Mouse (Mus musculus) limb, embryonic 13.5 days (tissue): ENCODE results near the gene Camk1d. TPM values are rescaled to one million over a fixed set of nuclear protein-coding genes. Genes with fewer than 3 reads are reported as not detected.
"Not testable (repeated sequence)": the region's sequence is repeated elsewhere in the genome, so short reads cannot be mapped to it uniquely, and the experiment has no call there.

Experiments
- ATAC-seq: fragments of 200-750 bp; cut with Nextera tagmentation; 2 replicates; pipeline ENCODE4 v1.8.0; 2017; ENCODE audit warnings: low read depth, moderate number of reproducible peaks, moderate TSS enrichment; ENCODE audit not compliant: low FRiP score
- H3K27ac ChIP-seq: fragments of 300-500 bp; sonication (generic); 2 replicates; pipeline ENCODE4 v1.5.1; 2015; ENCODE audit warnings: inconsistent platforms, mild to moderate bottlenecking, moderate library complexity
- H3K27me3 ChIP-seq: fragments of 300-500 bp; sonication (generic); 2 replicates; pipeline ENCODE4 v1.6.1; 2015; ENCODE audit warnings: mild to moderate bottlenecking, inconsistent platforms
- H3K36me3 ChIP-seq: fragments of 300-500 bp; sonication (generic); 2 replicates; pipeline ENCODE4 v1.6.1; 2015; ENCODE audit warnings: inconsistent platforms, mild to moderate bottlenecking, moderate library complexity
- H3K4me1 ChIP-seq: fragments of 300-500 bp; sonication (generic); 2 replicates; pipeline ENCODE4 v1.6.1; 2015; ENCODE audit warnings: inconsistent platforms
- H3K4me2 ChIP-seq: fragments of 300-500 bp; sonication (generic); replicated peaks from 2 replicates; pipeline ENCODE4 v1.6.1; 2015; ENCODE audit warnings: inconsistent platforms, mild to moderate bottlenecking, moderate library complexity
- H3K4me3 ChIP-seq: fragments of 300-500 bp; sonication (generic); 2 replicates; pipeline ENCODE4 v1.5.1; 2015; ENCODE audit warnings: moderate library complexity, mild to moderate bottlenecking, inconsistent platforms
- H3K9ac ChIP-seq: fragments of 300-500 bp; sonication (generic); 2 replicates; pipeline ENCODE4 v1.6.1; 2015; ENCODE audit warnings: mild to moderate bottlenecking, inconsistent platforms
- H3K9me3 ChIP-seq: fragments of 300-500 bp; sonication (generic); 2 replicates; pipeline ENCODE4 v1.6.1; 2016; ENCODE audit warnings: inconsistent platforms
- WGBS: fragments of 180-500 bp; shearing (Covaris S2); methylation state at CpG from one replicate; pipeline ENCODE4 v1.1.7; 2015; 5-methylcytosine and 5-hydroxymethylcytosine counted together
- polyA plus RNA-seq: library from polyadenylated mRNA; unstranded; fragments of >200 nt; fragmentation: Nextera tagmentation; extraction: Ambion mirVana; gene quantifications from 2 replicates; pipeline ENCODE4 v1.2.1, GENCODE M21; 2015

Gene Camk1d
- polyA plus RNA-seq, 1 experiment from 2014 or later: 2.9 TPM

- H3K27me3 ChIP-seq, H3K9me3 ChIP-seq, ATAC-seq, H3K27ac ChIP-seq, H3K4me3 ChIP-seq, H3K4me2 ChIP-seq, H3K9ac ChIP-seq, H3K4me1 ChIP-seq, H3K36me3 ChIP-seq: not testable (repeated sequence)
- 55% methylated on average over 3 of the region's 3 CpGs for WGBS
Measured at GRCm38 (mm10) chr2:5539894-5540293, 174.4 kb downstream of the Camk1d start.

- Histone ChIP-seq H3K36me3 (no peaks in the 10 kb centered on the region), H3K27ac (no peak overlapping the region), H3K4me1 (no peaks in the 10 kb centered on the region), H3K27me3 (no peaks in the 10 kb centered on the region), H3K4me2 (no peak overlapping the region), H3K4me3 (no peak overlapping the region), H3K9me3 (no peaks in the 10 kb centered on the region), H3K9ac (no peak overlapping the region)
- 64% methylated on average over 2 of the region's 2 CpGs for WGBS
- ATAC-seq: no peak
Measured at GRCm38 (mm10) chr2:5533868-5534267, 180.4 kb downstream of the Camk1d start.

GRCm38 (mm10) chr2:5529992-5530391 lies 184.3 kb downstream of the Camk1d start:
- 75% methylated on average over 2 of the region's 2 CpGs for WGBS
- ATAC-seq: no peak
- no peak overlapping the region for H3K9ac ChIP-seq

GRCm38 (mm10) chr2:5519221-5519669 lies 195.1 kb downstream of the Camk1d start:
- WGBS: 63% methylated on average over 8 of the region's 8 CpGs
- H3K4me2 ChIP-seq: no peak overlapping the region
- H3K27me3 ChIP-seq: no peaks in the 10 kb centered on the region
- ATAC-seq: no peak
- no peak overlapping the region for H3K9ac ChIP-seq
- no peak overlapping the region for H3K4me3 ChIP-seq
- H3K4me1 ChIP-seq: no peaks in the 10 kb centered on the region
- H3K27ac ChIP-seq: no peak overlapping the region
- peaks cover 1% of the 10 kb centered on the region; the same call in 1 of the 2 replicates for H3K9me3 ChIP-seq
- H3K36me3 ChIP-seq: no peaks in the 10 kb centered on the region

More at GRCm38 (mm10) chr2:5529992-5530391, 184.3 kb downstream of the Camk1d start:
- no peak overlapping the region for H3K27ac ChIP-seq
- H3K36me3 ChIP-seq: no peaks in the 10 kb centered on the region
- no peaks in the 10 kb centered on the region for H3K27me3 ChIP-seq
- no peak overlapping the region for H3K4me3 ChIP-seq
- no peaks in the 10 kb centered on the region for H3K9me3 ChIP-seq
- no peak overlapping the region for H3K4me2 ChIP-seq
- no peaks in the 10 kb centered on the region for H3K4me1 ChIP-seq

- Histone ChIP-seq H3K9me3 (peaks cover 3% of the 10 kb centered on the region; the same call in 1 of the 2 replicates), H3K36me3 (no peaks in the 10 kb centered on the region), H3K4me3 (no peak overlapping the region), H3K4me1 (no peaks in the 10 kb centered on the region), H3K27ac (no peak overlapping the region), H3K4me2 (no peak overlapping the region), H3K9ac (no peak overlapping the region), H3K27me3 (no peaks in the 10 kb centered on the region)
- 72% methylated on average over 2 of the region's 2 CpGs for WGBS
- no peak for ATAC-seq
Measured at GRCm38 (mm10) chr2:5515106-5515505, 199.2 kb downstream of the Camk1d start.

GRCm38 (mm10) chr2:5514095-5514494 lies 200.2 kb downstream of the Camk1d start:
- Histone ChIP-seq H3K4me3 (no peak overlapping the region), H3K27me3 (no peaks in the 10 kb centered on the region), H3K9ac (no peak overlapping the region), H3K4me1 (no peaks in the 10 kb centered on the region), H3K27ac (no peak overlapping the region), H3K4me2 (no peak overlapping the region), H3K9me3 (peaks cover 3% of the 10 kb centered on the region; the same call in 1 of the 2 replicates), H3K36me3 (no peaks in the 10 kb centered on the region)
- ATAC-seq: no peak
- 88% methylated on average over 5 of the region's 5 CpGs for WGBS

- Histone ChIP-seq H3K9ac (no peak overlapping the region), H3K4me2 (no peak overlapping the region), H3K27me3 (no peaks in the 10 kb centered on the region), H3K27ac (no peak overlapping the region), H3K9me3 (peaks cover 3% of the 10 kb centered on the region; the same call in 1 of the 2 replicates), H3K4me1 (no peaks in the 10 kb centered on the region), H3K36me3 (no peaks in the 10 kb centered on the region), H3K4me3 (no peak overlapping the region)
- no peak for ATAC-seq
- 91% methylated on average over 2 of the region's 2 CpGs for WGBS
Measured at GRCm38 (mm10) chr2:5513621-5514020, 200.7 kb downstream of the Camk1d start.

GRCm38 (mm10) chr2:5510042-5510441 lies 204.3 kb downstream of the Camk1d start:
- peaks cover 8% of the 10 kb centered on the region; the same call in 1 of the 2 replicates for H3K9me3 ChIP-seq
- no peak overlapping the region for H3K4me3 ChIP-seq
- H3K9ac ChIP-seq: no peak overlapping the region
- H3K4me2 ChIP-seq: no peak overlapping the region
- 85% methylated on average over 6 of the region's 6 CpGs for WGBS
- ATAC-seq: no peak
- no peak overlapping the region for H3K27ac ChIP-seq
- H3K4me1 ChIP-seq: no peaks in the 10 kb centered on the region
- no peaks in the 10 kb centered on the region for H3K27me3 ChIP-seq
- no peaks in the 10 kb centered on the region for H3K36me3 ChIP-seq

- H3K9ac ChIP-seq: no peak overlapping the region
- WGBS: 72% methylated on average over 4 of the region's 4 CpGs
- H3K27ac ChIP-seq: no peak overlapping the region
Measured at GRCm38 (mm10) chr2:5499620-5500019, 214.7 kb downstream of the Camk1d start.

GRCm38 (mm10) chr2:5489916-5490315 lies 224.4 kb downstream of the Camk1d start:
- H3K27ac ChIP-seq: no peak overlapping the region
- H3K4me1 ChIP-seq: no peaks in the 10 kb centered on the region
- no peak overlapping the region for H3K9ac ChIP-seq
- ATAC-seq: no peak
- H3K27me3 ChIP-seq: no peaks in the 10 kb centered on the region
- H3K4me2 ChIP-seq: no peak overlapping the region
- H3K9me3 ChIP-seq: no peaks in the 10 kb centered on the region
- no peaks in the 10 kb centered on the region for H3K36me3 ChIP-seq
- no peak overlapping the region for H3K4me3 ChIP-seq
- WGBS: 74% methylated on average over 5 of the region's 5 CpGs

More at GRCm38 (mm10) chr2:5499620-5500019, 214.7 kb downstream of the Camk1d start:
- H3K36me3 ChIP-seq: no peaks in the 10 kb centered on the region
- H3K27me3 ChIP-seq: no peaks in the 10 kb centered on the region
- no peak overlapping the region for H3K4me3 ChIP-seq
- ATAC-seq: no peak
- no peaks in the 10 kb centered on the region for H3K4me1 ChIP-seq
- H3K9me3 ChIP-seq: no peaks in the 10 kb centered on the region
- no peak overlapping the region for H3K4me2 ChIP-seq

GRCm38 (mm10) chr2:5487344-5487743 lies 227.0 kb downstream of the Camk1d start:
- no peaks in the 10 kb centered on the region for H3K4me1 ChIP-seq
- no peak overlapping the region for H3K4me3 ChIP-seq
- WGBS: 80% methylated on average over 3 of the region's 3 CpGs
- H3K27me3 ChIP-seq: no peaks in the 10 kb centered on the region
- no peaks in the 10 kb centered on the region for H3K9me3 ChIP-seq
- ATAC-seq: no peak
- no peak overlapping the region for H3K9ac ChIP-seq
- H3K4me2 ChIP-seq: no peak overlapping the region
- H3K36me3 ChIP-seq: no peaks in the 10 kb centered on the region
- H3K27ac ChIP-seq: no peak overlapping the region

GRCm38 (mm10) chr2:5486663-5487062 lies 227.7 kb downstream of the Camk1d start:
- H3K9me3 ChIP-seq: no peaks in the 10 kb centered on the region
- H3K36me3 ChIP-seq: no peaks in the 10 kb centered on the region
- no peaks in the 10 kb centered on the region for H3K4me1 ChIP-seq
- no peak overlapping the region for H3K27ac ChIP-seq
- no peak for ATAC-seq
- no peak overlapping the region for H3K4me2 ChIP-seq
- WGBS: 89% methylated on average over 7 of the region's 7 CpGs
- H3K9ac ChIP-seq: no peak overlapping the region
- no peaks in the 10 kb centered on the region for H3K27me3 ChIP-seq
- no peak overlapping the region for H3K4me3 ChIP-seq

GRCm38 (mm10) chr2:5485786-5486185 lies 228.5 kb downstream of the Camk1d start:
- H3K9ac ChIP-seq: no peak overlapping the region
- WGBS: 89% methylated on average over 6 of the region's 6 CpGs
- ATAC-seq: no peak
- H3K36me3 ChIP-seq: no peaks in the 10 kb centered on the region
- no peaks in the 10 kb centered on the region for H3K9me3 ChIP-seq
- H3K4me1 ChIP-seq: no peaks in the 10 kb centered on the region
- H3K27ac ChIP-seq: no peak overlapping the region
- H3K27me3 ChIP-seq: no peaks in the 10 kb centered on the region
- no peak overlapping the region for H3K4me2 ChIP-seq
- H3K4me3 ChIP-seq: no peak overlapping the region
